Mouse (Mus musculus): ENCODE results near the gene Naaladl2.

DNA sequence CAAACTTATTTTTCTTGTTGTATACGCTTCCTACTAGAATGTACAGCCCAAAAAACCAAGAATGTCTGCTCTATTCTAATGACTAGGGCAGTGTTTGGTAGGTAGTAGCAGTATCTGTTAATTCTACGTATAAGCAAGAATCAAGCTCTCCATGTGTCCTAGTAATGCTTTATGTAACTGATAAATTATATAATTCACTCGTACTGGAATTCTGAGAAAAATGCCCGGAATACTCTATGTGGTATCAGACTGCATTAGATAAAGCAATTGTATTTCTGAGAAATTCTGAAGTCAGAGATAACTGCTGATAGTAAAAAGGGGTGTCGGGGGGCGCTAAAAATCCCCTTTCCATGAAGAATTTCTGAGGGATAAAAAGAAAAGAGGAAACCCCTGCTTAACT is 950 bp downstream of the Naaladl2 start:
- TF ChIP-seq CTCF (IDR thresholded peaks at IDR 0.05; ENCODE audit: low read depth): no peak
- TF ChIP-seq EP300 (IDR thresholded peaks at IDR 0.05; ENCODE audit: low read depth): no peak
